Mouse (Mus musculus) adrenal gland, adult (tissue): ENCODE data around the gene Clock.

ENCODE experiments used
- DNase-seq, 2 experiments: peaks; one replicate each; pipeline ENCODE4 v3.0.0; 2022 to 2023; ENCODE audit warnings: low spot score in 1 of 2; ENCODE audit not compliant: inconsistent age in 2 of 2

Gene Clock

DNA sequence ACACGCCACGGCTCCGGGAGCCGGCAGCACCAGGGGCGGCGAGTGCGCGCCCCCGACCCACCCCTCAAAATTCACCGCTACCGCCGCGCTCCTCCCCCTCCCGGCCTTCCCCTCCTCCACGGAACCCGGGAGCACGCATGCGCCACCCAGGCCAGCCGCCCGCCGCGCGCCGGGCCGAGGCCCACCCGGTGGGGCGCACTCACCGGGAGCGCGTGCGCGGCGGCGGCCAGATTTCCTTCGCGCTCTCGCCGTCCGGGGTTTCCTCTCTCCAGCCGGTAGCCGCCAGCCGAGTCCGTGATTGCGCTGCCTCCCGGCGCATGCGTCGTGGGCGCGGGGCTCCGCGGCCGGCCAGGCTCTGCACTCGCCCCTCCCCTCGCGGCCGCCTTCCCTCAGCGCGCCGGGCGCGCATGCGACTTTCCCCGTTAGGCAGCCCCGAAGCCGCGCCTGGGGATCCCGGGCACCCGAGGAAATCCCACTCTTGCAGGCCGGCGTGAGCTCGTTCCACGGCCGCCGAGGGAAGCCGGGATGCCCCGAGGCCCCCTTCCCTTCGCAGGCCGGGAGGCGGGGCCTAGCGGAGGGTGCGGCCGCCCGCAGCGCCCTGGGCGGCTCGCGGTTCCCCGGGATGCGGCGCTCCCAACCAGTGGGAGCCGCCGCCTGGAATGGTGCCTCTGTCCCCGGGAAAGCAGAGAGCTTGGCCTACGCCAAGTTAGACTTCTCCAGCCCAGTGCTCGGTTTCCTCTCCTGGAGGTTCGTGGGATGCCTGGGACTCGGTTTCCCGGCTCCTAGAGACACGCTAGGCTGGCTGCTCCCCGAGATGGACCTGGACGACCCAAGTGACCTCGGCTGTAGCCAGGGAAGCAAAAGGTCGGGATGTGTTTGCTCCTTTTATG, at the start of gene Clock:
Gene Clock, minus strand, starts transcription at position 341 of the 890 bp plus-strand sequence.
- peak; percentile 94 to 97 for DNase-seq

DNA sequence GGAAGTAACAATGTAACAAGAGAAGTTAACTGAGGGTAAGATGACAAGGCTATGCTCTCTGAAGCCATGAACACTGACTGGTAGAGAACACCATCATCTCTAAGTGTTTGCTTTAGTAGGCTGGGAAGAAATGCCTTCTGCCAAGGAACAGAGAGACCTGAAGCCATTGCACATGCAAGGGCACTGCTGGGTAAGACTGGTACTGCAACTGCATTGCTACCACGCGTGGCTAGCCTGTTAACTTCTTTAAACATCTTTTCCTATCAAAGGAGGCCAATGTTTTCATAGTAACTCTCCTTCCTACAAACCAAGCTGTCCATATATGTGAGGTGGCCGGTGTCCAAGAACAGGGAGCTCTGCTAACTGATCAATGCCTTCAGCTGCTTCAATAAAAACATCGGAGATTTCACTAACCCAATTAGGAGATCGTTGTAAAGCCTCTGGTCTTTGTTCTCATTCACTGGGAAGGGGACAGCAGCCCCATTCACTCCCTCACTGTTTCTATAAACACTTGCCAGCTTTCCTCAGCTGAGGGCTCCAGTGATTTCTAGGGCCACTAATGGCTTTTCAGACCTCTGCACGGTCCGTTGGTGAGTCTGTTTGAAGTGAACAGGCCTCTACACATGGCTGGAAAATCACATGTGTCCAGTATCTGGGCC, 47.5 kb upstream of the Clock start:
- no peak for DNase-seq

DNA sequence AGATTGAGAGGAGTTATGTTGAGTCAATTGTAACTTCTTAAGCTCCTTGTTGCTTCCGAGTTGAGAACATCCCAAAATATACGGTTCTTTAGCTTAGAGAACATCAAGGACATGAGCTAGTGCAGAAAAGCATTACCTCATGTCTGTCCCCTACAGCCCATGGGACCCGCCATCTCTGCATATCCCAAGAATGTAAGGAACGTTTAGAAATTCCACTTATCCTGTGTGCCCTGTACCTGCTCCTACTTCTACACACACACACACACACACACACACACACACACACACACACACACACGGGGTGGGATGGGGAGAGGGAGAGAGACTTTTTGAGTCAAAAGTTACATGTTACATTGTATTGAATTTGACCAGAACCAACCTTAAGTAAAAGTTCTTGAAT, 46.9 kb upstream of the Clock start:
- no peak for DNase-seq

DNA sequence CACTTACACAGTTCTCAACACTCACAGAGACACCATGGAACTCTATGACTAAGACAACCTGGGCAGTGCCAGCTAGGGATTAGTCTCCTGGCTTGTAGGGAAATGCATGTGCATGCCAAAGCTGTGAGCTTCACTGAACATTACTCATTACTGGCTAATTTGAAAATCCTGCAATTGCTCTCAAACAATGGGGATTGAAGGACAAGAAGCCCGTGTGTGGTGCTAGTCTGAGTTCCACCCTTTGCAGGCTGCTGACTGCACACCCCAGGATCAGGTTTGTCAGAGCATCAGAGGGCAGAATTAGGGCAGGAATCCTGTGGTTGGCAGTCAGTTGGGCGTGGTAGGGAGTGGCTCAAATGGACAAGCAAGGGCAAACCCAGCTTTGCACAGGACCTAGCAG, 41.5 kb upstream of the Clock start:
- DNase-seq = peak in 1 of 2 experiments; percentile 41

- no peak for DNase-seq
Measured at GRCm38 (mm10) chr5:76340931-76341330, 36.3 kb upstream of the Clock start.

GRCm38 (mm10) chr5:76337100-76337499, 32.5 kb upstream of the Clock start:
- no peak for DNase-seq

GRCm38 (mm10) chr5:76333833-76334232, 29.2 kb upstream of the Clock start:
- no peak for DNase-seq

DNA sequence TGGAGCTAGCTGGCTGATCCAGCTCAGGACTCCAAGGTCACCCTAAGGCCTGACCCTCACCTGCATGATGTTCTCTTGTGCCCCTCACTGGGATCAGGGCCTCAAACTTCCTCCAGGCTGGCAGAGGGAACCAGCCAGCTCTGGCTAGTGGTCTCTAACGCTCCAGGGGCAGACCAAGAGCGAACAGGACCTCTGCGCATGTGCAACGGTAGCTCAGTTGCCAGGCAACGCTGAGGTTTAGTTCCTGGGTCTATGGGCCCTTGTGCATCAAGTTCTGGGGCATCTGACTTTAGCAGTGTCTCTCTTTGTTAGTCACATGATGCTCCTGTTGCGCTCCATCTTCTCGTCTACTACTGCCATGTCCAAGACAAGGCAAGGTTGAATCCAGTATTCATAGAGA, 26.4 kb upstream of the Clock start, which contains the start of gene Pdcl2:
Gene Pdcl2, minus strand, starts transcription at position 204 of the 400 bp plus-strand sequence.
- no peak for DNase-seq

GRCm38 (mm10) chr5:76327296-76327695, 22.7 kb upstream of the Clock start:
- DNase-seq = no peak

- DNase-seq = no peak
Measured at GRCm38 (mm10) chr5:76325113-76325512, 20.5 kb upstream of the Clock start.

DNA sequence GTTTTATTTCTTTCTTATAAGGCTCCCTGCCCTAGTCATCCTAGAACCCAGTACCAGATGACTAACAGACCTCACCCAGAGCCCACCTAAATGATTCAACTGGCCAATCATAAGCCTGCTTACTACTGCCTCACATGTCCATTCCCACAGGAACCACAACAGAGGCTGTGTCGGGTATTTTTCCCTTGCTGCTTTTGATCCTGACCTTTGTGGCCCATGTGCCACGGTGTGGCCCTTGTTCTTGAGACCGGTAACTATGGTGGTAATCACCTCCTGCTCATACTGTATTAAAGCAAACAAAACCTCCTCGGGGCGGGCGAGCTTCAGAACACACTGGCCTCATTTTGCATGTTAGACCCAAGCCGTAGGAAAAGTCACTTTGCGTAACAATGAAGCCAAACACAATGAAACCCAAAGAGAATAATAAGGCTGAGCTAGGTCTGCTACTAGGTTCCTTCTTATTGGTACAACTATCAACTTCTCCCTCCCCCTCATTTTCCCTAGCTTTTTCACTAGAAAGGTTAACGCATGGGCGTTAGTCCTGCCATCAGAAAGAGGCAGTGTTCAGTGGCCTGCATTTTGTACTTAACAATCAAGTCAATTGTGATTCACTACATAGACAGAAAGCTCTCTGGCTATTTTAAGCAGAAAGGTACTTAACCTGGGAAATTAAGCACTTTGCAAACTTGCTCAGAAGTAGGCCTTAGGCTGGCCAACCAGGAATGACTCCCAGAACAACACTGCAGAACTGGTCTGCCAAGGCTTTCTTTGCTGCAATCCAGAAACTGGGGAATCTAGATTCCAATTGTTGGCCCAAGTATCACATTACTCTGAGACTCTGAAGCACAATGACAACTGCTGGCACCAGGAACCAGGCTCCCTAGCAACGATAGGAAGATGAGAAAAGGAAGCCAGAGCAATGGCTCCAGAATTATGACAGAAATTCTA, 16.9 kb upstream of the Clock start:
- DNase-seq = no peak

GRCm38 (mm10) chr5:76308206-76308605, 3.6 kb upstream of the Clock start:
- no peak for DNase-seq

DNA sequence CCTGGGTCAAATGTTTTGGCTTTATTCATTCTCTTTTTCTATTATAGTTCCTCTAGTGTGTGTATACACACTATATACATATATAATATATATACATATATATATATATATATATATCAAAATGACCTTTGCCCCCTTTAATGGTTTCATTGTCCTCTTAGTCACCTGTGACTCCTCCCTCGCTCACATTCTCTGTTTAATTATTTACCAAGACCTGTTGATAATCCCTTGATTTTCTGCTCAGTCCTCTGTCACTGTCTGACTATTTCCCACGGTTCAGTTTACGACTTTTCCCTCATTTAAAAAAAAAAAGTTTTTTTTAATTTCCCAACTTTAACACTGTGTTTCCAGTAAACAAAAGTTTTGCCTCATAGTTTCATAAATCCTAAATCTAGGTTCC, 1.7 kb upstream of the Clock start:
- no peak for DNase-seq

GRCm38 (mm10) chr5:76305616-76306015, 1.0 kb upstream of the Clock start:
- peak; percentile 26 to 61 for DNase-seq

DNA sequence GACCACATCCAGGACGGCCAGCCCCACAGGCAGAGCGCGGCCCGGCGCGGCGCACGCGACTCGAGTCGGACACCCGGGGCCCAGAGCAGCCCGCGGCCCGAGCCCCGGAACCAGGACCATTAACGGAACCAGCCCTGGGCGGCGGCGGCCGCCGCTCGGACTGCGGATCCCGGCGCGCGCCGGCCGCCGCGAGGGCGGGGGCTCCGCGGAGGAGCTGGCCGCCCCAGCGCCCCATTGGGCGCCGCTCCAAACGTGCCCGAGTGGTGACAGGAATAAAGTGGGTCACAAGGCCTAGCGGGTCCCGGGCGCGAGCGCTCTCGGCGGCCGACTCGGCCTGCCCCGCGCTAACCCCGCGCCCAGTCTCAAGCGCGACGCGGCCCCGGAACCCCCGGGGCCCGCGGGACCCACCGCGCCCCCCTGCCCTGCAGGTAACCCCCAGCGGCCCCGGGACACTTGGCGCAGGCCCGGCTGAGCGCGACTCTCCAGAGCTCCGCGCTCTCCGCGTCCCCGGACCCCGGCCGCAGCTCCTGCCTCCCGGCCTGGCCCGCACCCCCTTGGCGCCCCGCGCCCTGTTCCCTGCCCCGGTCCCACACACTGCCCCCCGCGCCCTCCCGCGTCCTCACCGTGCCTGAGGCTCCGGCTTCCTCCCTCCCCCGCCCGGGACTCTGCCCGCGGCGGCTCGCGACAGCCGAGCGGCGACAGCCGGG, 694 bp downstream of the Clock start:
- DNase-seq = peak; percentile 88 to 94

GRCm38 (mm10) chr5:76303379-76303744, 1.2 kb downstream of the Clock start:
- DNase-seq = no peak

GRCm38 (mm10) chr5:76302009-76302408, 2.6 kb downstream of the Clock start:
- no peak for DNase-seq

- DNase-seq = no peak
Measured at GRCm38 (mm10) chr5:76289234-76289691, 15.3 kb downstream of the Clock start.

- DNase-seq = no peak
Measured at GRCm38 (mm10) chr5:76288256-76288655, 16.3 kb downstream of the Clock start.

DNA sequence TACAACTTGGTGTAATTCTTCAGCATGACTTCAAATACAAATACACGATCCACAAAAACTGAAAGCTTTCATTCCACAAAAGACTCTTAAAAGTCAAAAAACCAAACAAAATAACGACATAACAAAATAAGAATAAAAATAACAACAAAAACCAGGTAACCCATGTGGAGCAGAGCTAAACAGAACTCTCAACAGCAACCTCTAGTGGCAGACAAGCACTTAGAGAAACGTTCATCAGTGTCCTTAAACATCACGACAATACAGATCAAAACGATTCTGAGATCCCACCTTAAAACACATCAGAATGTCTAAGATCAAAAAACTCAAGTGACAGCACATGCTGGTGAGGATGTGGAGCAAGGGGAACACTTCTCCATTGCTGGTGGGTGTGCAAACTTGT, 17.5 kb downstream of the Clock start:
- DNase-seq = peak in 1 of 2 experiments; percentile 45
